Mouse (Mus musculus): ENCODE data around the gene Cyba. TPM values are rescaled to one million over a fixed set of nuclear protein-coding genes. Genes with fewer than 3 reads are reported as not detected.

The Cyba gene
- total and polyA plus RNA-seq, 3 experiments: 450 to 1,119 (median 848) TPM

GRCm38 (mm10) chr8:122414311-122414710 lies 18.4 kb downstream of the Cyba start:
- Histone ChIP-seq H3K4me3 (replicated peaks in 1 of 3; ENCODE audit: low read depth in 2 of 3, low read length in 2 of 3, poor library complexity in 1 of 3) (no peak overlapping the region), H3K27ac (ENCODE audit: insufficient read depth, low read depth) (no peak overlapping the region), H3K79me2 (replicated peaks; ENCODE audit: control insufficient read depth, extremely low read depth, insufficient read depth, poor library complexity, severe bottlenecking) (no peaks in the 10 kb centered on the region), H3K4me1 (ENCODE audit: control insufficient read depth in 1 of 2, insufficient read depth in 2 of 2) (peaks cover 0 to 20% of the 10 kb centered on the region in 2 experiments; a peak in 2 of 4 replicates), H3K9me3 (replicated peaks; ENCODE audit: low read length) (no peaks in the 10 kb centered on the region), H3K27me3 (replicated peaks) (no peaks in the 10 kb centered on the region), H3K36me3 (replicated peaks in 1 of 2; ENCODE audit: control insufficient read depth in 1 of 2, insufficient read depth in 1 of 2, low read length in 1 of 2) (peaks cover 86 to 97% of the 10 kb centered on the region in 2 experiments), H3K9ac (ENCODE audit: insufficient read depth, low read depth) (no peak overlapping the region), H3K4me2 (ENCODE audit: insufficient read depth, low read depth, poor library complexity, severe bottlenecking) (no peak overlapping the region)
- TF ChIP-seq ELF1 (IDR thresholded peaks at IDR 0.05; ENCODE audit: low read depth, low read length) (no peak), JUN (IDR thresholded peaks at IDR 0.05; ENCODE audit: insufficient read depth, low read depth, low read length) (no peak), BHLHE40 (IDR thresholded peaks at IDR 0.05; ENCODE audit: low read depth, low read length) (no peak), TCF12 (IDR thresholded peaks at IDR 0.05; ENCODE audit: low read depth, low read length) (no peak), EP300 (IDR thresholded peaks at IDR 0.05; ENCODE audit: low read length) (no peak), ETS1 (conservative IDR thresholded peaks at IDR 0.05; ENCODE audit: low read depth, low read length) (no peak), ZMIZ1 (IDR thresholded peaks at IDR 0.05; ENCODE audit: low read depth, low read length) (no peak), UBTF (IDR thresholded peaks at IDR 0.05; ENCODE audit: low read depth, low read length) (no peak), CHD2 (IDR thresholded peaks at IDR 0.05; ENCODE audit: low read length) (no peak), ZKSCAN1 (IDR thresholded peaks at IDR 0.05; ENCODE audit: borderline replicate concordance, low read depth, low read length) (no peak), MYC (IDR thresholded peaks at IDR 0.05; ENCODE audit: low read depth, low read length) (no peak), MEF2A (IDR thresholded peaks at IDR 0.05; ENCODE audit: borderline replicate concordance, low read depth, low read length) (no peak), ZC3H11A (IDR thresholded peaks at IDR 0.05; ENCODE audit: low read depth, low read length) (no peak), MAZ (IDR thresholded peaks at IDR 0.05; ENCODE audit: low read depth, low read length) (no peak)
- in situ Hi-C loops (cut with MboI; ENCODE audit: low pct_ligation_motif_present, low pct_unique_long_range_greater_than_20kb, low sequenced_read_pairs) (no loop called here), dilution Hi-C loops (cut with MboI; ENCODE audit: extremely low pct_ligation_motif_present, extremely low pct_unique_long_range_greater_than_20kb, low sequenced_read_pairs) (no loop called here)
- DNase-seq (ENCODE audit: extremely low read depth): no peak

GRCm38 (mm10) chr8:122407678-122408077 lies 25.1 kb downstream of the Cyba start:
- Histone ChIP-seq H3K27ac (ENCODE audit: insufficient read depth, low read depth) (no peak overlapping the region), H3K27me3 (replicated peaks) (no peaks in the 10 kb centered on the region), H3K4me2 (ENCODE audit: insufficient read depth, low read depth, poor library complexity, severe bottlenecking) (no peak overlapping the region), H3K9ac (ENCODE audit: insufficient read depth, low read depth) (no peak overlapping the region), H3K9me3 (replicated peaks; ENCODE audit: low read length) (no peaks in the 10 kb centered on the region), H3K4me3 (replicated peaks in 1 of 3; ENCODE audit: low read depth in 2 of 3, low read length in 2 of 3, poor library complexity in 1 of 3) (no peak overlapping the region), H3K79me2 (replicated peaks; ENCODE audit: control insufficient read depth, extremely low read depth, insufficient read depth, poor library complexity, severe bottlenecking) (no peaks in the 10 kb centered on the region), H3K36me3 (replicated peaks in 1 of 2; ENCODE audit: control insufficient read depth in 1 of 2, insufficient read depth in 1 of 2, low read length in 1 of 2) (peaks cover 89 to 98% of the 10 kb centered on the region in 2 experiments), H3K4me1 (ENCODE audit: control insufficient read depth in 1 of 2, insufficient read depth in 2 of 2) (no peaks in the 10 kb centered on the region)
- in situ Hi-C loops (cut with MboI; ENCODE audit: low pct_ligation_motif_present, low pct_unique_long_range_greater_than_20kb, low sequenced_read_pairs): no loop called here
- TF ChIP-seq MAZ (IDR thresholded peaks at IDR 0.05; ENCODE audit: low read depth, low read length): no peak
- no peak for TF ChIP-seq PAX5 (IDR thresholded peaks at IDR 0.05; ENCODE audit: low read length)
- no peak for DNase-seq (ENCODE audit: extremely low read depth)
- dilution Hi-C loops (cut with MboI; ENCODE audit: extremely low pct_ligation_motif_present, extremely low pct_unique_long_range_greater_than_20kb, low sequenced_read_pairs): no loop called here

Data from CH12.LX (cell line).